Mouse (Mus musculus): ENCODE data around the gene Lca5l.

Gene Lca5l

GRCm38 (mm10) chr16:96112769-96113168, 79.3 kb downstream of the Lca5l start:
- no peak for DNase-seq (ENCODE audit: low spot score)

GRCm38 (mm10) chr16:96110655-96111345, 81.3 kb downstream of the Lca5l start:
- no peak for DNase-seq (ENCODE audit: low spot score)

- DNase-seq (ENCODE audit: low spot score) = no peak
Observed at GRCm38 (mm10) chr16:96109673-96110072, 82.4 kb downstream of the Lca5l start.

Data from urinary bladder, postnatal 14 days (tissue).